Mouse (Mus musculus) myocyte (in vitro differentiated cells): ENCODE data around the gene AC161166.1. TPM values are rescaled to one million over a fixed set of nuclear protein-coding genes. Genes with fewer than 3 reads are reported as not detected.

Source experiments
- H3K27me3 ChIP-seq: one replicate; pipeline ENCODE4 v1.6.1; 2011; ENCODE audit not compliant: control insufficient read depth, insufficient read depth, insufficient read length
- H3K36me3 ChIP-seq: one replicate; pipeline ENCODE4 v1.6.1; 2011; ENCODE audit not compliant: control insufficient read depth, insufficient read depth
- H3K4me2 ChIP-seq: one replicate; pipeline ENCODE4 v1.6.1; 2011; ENCODE audit warnings: low read depth, control low read depth
- H3K4me3 ChIP-seq: one replicate; pipeline ENCODE4 v1.5.1; 2011; ENCODE audit warnings: mild to moderate bottlenecking, control low read depth, moderate library complexity
- H3K79me2 ChIP-seq: one replicate; pipeline ENCODE4 v1.6.1; 2011; ENCODE audit not compliant: control insufficient read depth, insufficient read depth
- H3ac ChIP-seq: one replicate; pipeline ENCODE4 v1.6.1; 2011; ENCODE audit not compliant: control insufficient read depth, insufficient read length
- CEBPB ChIP-seq: IDR thresholded peaks from 2 replicates; pipeline ENCODE4 v1.6.1; 2011; ENCODE audit warnings: mild to moderate bottlenecking, moderate library complexity; ENCODE audit not compliant: poor library complexity, insufficient read depth, severe bottlenecking
- E2F4 ChIP-seq: IDR thresholded peaks from one replicate; pipeline ENCODE4 v1.6.1; 2011; ENCODE audit warnings: mild to moderate bottlenecking, control low read depth, moderate library complexity; ENCODE audit not compliant: insufficient read depth
- MAX ChIP-seq: IDR thresholded peaks from one replicate; pipeline ENCODE4 v1.6.1; 2011; ENCODE audit warnings: low read depth, mild to moderate bottlenecking, control low read depth
- MYOD1 ChIP-seq, 3 experiments: IDR thresholded peaks; one replicate each; pipeline ENCODE4 v1.6.1; 2011; ENCODE audit warnings: control low read depth in 2 of 3, low read depth in 2 of 3, mild to moderate bottlenecking in 2 of 3, moderate library complexity in 1 of 3; ENCODE audit not compliant: insufficient read length in 2 of 3, control insufficient read depth in 1 of 3
- MYOG ChIP-seq, 3 experiments: IDR thresholded peaks; one replicate each; pipeline ENCODE4 v1.6.1; 2011; ENCODE audit warnings: control low read depth in 2 of 3, low read depth in 2 of 3, mild to moderate bottlenecking in 2 of 3; ENCODE audit not compliant: insufficient read length in 2 of 3, control insufficient read depth in 1 of 3, insufficient read depth in 1 of 3
- POLR2A ChIP-seq: IDR thresholded peaks from one replicate; pipeline ENCODE4 v1.6.1; 2011; ENCODE audit warnings: low read depth, mild to moderate bottlenecking, control low read depth, moderate library complexity; ENCODE audit not compliant: insufficient read length
- POLR2AphosphoS2 ChIP-seq: IDR thresholded peaks from one replicate; pipeline ENCODE4 v1.6.1; 2011; ENCODE audit warnings: low read depth, control low read depth; ENCODE audit not compliant: insufficient read length
- REST ChIP-seq: IDR thresholded peaks from one replicate; pipeline ENCODE4 v1.6.1; 2011; ENCODE audit warnings: mild to moderate bottlenecking, control low read depth, moderate library complexity; ENCODE audit not compliant: insufficient read depth, insufficient read length
- SRF ChIP-seq: IDR thresholded peaks from one replicate; pipeline ENCODE4 v1.6.1; 2011; ENCODE audit warnings: low read depth; ENCODE audit not compliant: control insufficient read depth, insufficient read length
- TCF12 ChIP-seq: IDR thresholded peaks from one replicate; pipeline ENCODE4 v1.6.1; 2011; ENCODE audit warnings: mild to moderate bottlenecking, control low read depth; ENCODE audit not compliant: poor library complexity, insufficient read depth, severe bottlenecking
- TCF3 ChIP-seq: IDR thresholded peaks from one replicate; pipeline ENCODE4 v1.6.1; 2011; ENCODE audit warnings: low read depth, control low read depth; ENCODE audit not compliant: insufficient read length
- USF1 ChIP-seq: IDR thresholded peaks from one replicate; pipeline ENCODE4 v1.6.1; 2011; ENCODE audit warnings: low read depth, mild to moderate bottlenecking, control low read depth, moderate library complexity
- polyA plus RNA-seq: library from polyadenylated mRNA; unstranded; fragments of >200 nt; fragmentation: generic; extraction: Trizol; gene quantifications from one replicate; pipeline ENCODE4 v1.2.1, GENCODE M21; 2012; ENCODE audit warnings: missing spikeins

Gene AC161166.1
- 0.10 TPM for polyA plus RNA-seq

DNA sequence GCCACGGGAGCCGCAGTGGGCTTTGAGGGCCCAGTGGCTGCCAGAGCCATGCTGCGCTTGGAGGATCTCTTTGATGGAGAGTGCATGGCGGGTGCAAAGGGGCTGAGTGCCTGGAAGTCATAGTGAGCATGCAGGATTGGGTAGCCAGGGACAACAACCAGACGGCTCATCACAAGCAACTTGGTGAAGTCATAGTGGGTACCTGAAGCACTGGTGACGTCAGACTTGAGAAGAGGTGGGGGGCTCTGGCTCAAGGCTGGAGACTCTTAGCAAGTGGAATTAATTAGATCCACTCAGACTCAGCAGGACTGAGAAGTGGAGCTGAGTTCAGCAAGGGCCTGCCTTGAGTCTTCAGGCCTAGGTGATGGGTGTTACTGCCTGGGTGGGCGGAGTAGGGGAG, at the start of gene AC161166.1:
Gene AC161166.1, minus strand, starts transcription at position 101 of the 400 bp plus-strand sequence.
- TF ChIP-seq MYOG (IDR thresholded peaks at IDR 0.05; ENCODE audit: control insufficient read depth in 1 of 3, insufficient read depth in 1 of 3, insufficient read length in 2 of 3, low read depth in 2 of 3) (no peak), CEBPB (no peak), REST (no peak), SRF (no peak), MYOD1 (IDR thresholded peaks at IDR 0.05; ENCODE audit: control insufficient read depth in 1 of 3, insufficient read length in 2 of 3, low read depth in 2 of 3) (no peak), MAX (no peak), TCF3 (no peak), POLR2A (no peak), POLR2AphosphoS2 (no peak), USF1 (no peak), TCF12 (no peak), E2F4 (no peak)
- Histone ChIP-seq H3K4me3 (no peak within 1 kb of the TSS), H3K36me3 (no peaks in the 10 kb centered on the region), H3ac (no peak within 1 kb of the TSS), H3K27me3 (no peaks in the 10 kb centered on the region), H3K79me2 (peaks cover 15% of the 10 kb centered on the region), H3K4me2 (no peak within 1 kb of the TSS)

DNA sequence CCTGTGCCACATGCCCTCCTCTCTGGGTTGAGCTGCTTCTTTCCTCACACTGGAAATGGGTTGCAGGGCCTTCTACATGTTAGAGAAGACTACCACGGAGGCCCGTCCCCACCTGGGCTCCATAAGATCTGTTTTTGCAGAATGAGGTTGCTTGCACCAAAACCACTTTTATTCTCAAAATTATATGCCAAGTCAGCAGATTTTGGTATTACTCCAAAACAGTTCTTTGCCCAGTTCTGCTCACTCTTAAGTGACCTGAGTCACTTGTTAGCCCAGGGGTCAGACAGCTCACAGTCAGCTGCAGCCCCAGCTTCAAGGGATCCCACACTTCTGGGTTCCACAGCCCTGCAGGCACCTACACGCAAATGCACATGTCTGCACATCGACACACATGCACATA, 49.2 kb upstream of the AC161166.1 start:
- H3K36me3 ChIP-seq = peaks cover 4% of the 10 kb centered on the region
- H3K27me3 ChIP-seq = no peaks in the 10 kb centered on the region
- H3K4me2 ChIP-seq = no peak overlapping the region
- no peak overlapping the region for H3ac ChIP-seq
- no peak overlapping the region for H3K4me3 ChIP-seq
- TF ChIP-seq MYOD1 (IDR thresholded peaks at IDR 0.05; ENCODE audit: control insufficient read depth in 1 of 3, insufficient read length in 2 of 3, low read depth in 2 of 3) (no peak), SRF (no peak), MAX (no peak), POLR2A (no peak), MYOG (IDR thresholded peaks at IDR 0.05; ENCODE audit: control insufficient read depth in 1 of 3, insufficient read depth in 1 of 3, insufficient read length in 2 of 3, low read depth in 2 of 3) (no peak), TCF12 (no peak), POLR2AphosphoS2 (no peak), E2F4 (no peak), USF1 (no peak), CEBPB (no peak), REST (no peak), TCF3 (no peak)
- no peaks in the 10 kb centered on the region for H3K79me2 ChIP-seq

DNA sequence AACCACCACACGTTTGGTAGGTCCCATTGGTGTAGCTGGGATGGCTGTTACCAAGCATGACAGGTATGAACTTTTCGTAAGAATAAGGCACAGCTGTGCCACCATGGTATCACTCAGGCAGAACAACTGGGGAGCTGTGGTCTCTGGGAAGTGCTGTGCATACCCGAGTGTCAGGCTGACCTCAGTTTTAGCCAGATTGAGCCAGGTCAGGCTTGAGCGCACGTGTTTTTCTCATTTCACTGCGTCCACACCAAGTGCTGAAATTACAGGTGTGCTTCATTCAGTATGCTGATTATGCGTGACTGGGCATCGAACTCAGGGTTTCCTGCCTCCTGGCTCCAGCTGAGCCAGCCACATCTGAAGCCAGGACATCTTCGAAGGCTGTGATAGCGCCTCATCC, 43.5 kb upstream of the AC161166.1 start:
- Histone ChIP-seq H3ac (no peak overlapping the region), H3K79me2 (no peaks in the 10 kb centered on the region), H3K27me3 (no peaks in the 10 kb centered on the region), H3K36me3 (no peaks in the 10 kb centered on the region), H3K4me2 (no peak overlapping the region), H3K4me3 (no peak overlapping the region)
- TF ChIP-seq REST = no peak
- TF ChIP-seq USF1 = no peak
- no peak for TF ChIP-seq MYOG (IDR thresholded peaks at IDR 0.05; ENCODE audit: control insufficient read depth in 1 of 3, insufficient read depth in 1 of 3, insufficient read length in 2 of 3, low read depth in 2 of 3)
- no peak for TF ChIP-seq MAX

DNA sequence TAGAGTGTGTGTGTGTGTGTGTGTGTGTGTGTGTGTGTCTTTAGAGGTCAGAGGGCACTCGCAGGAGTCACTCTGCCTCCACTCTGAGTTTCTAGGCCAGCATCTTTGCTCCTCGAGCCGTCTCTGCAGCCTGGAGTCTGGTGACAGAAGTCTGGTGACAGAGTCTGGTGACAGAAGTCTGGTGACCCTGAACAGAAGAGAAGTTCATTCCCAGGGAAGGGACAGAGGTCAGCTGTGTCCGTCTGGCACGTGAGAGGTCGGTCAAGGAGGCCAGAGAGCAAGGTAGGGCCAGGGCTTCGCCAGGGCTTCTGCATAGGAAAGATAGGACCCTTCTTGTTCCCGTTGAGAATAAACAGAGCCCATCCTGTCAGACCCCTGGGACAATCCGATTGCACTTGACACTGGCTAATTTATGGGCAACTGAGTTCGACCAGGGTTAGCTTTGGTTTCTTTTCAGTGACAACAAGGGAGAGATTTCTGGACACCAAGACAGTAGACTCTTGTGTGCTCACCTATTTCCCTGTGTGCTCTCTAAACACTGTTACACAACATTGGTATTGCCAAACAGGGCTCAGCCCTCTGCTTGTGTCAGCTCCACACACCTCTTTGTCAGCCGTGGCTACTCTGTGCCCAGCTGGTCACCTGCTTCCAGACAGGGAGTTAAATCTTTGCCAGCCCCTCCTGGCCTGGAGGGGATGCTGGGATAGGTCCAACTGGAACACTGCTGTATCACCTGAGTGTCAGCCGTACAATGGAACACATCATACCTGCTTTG, 39.9 kb upstream of the AC161166.1 start:
- Histone ChIP-seq H3K27me3 (no peaks in the 10 kb centered on the region), H3K36me3 (no peaks in the 10 kb centered on the region), H3K79me2 (peaks cover 6% of the 10 kb centered on the region), H3K4me3 (no peak overlapping the region), H3K4me2 (no peak overlapping the region), H3ac (no peak overlapping the region)
- TF ChIP-seq E2F4 (no peak), MYOG (IDR thresholded peaks at IDR 0.05; ENCODE audit: control insufficient read depth in 1 of 3, insufficient read depth in 1 of 3, insufficient read length in 2 of 3, low read depth in 2 of 3) (no peak), POLR2A (no peak), CEBPB (no peak), USF1 (no peak), TCF3 (no peak), MAX (no peak), TCF12 (no peak), MYOD1 (IDR thresholded peaks at IDR 0.05; ENCODE audit: control insufficient read depth in 1 of 3, insufficient read length in 2 of 3, low read depth in 2 of 3) (no peak), REST (no peak), POLR2AphosphoS2 (no peak), SRF (no peak)

DNA sequence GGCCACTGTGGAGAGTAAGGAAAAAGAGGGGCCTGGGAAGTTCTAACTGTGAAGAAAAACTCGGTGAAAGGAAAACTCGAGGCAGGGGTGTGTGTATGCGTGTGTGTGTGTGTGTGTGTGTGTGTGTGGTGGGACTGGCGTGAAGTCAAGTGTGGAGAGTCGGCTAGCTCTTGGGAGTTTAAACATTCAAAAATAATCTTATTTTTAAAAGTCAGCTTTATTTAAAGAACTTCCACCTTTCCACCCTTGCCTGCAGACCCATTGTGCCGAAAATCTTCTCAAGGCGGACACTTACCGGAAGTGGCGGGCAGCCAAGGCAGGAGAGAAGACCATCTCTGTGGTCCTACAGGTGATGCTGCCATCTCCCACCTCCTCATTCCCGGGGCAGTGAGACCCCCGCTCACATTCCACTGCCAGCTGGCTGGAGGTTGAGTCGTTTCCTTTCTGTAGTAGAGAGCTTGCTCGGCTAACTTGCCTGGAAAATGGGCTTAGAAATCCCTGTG, 35.3 kb upstream of the AC161166.1 start:
- H3ac ChIP-seq = peak overlapping the region; percentile 11
- peaks cover 7% of the 10 kb centered on the region for H3K79me2 ChIP-seq
- H3K27me3 ChIP-seq = no peaks in the 10 kb centered on the region
- no peaks in the 10 kb centered on the region for H3K36me3 ChIP-seq
- peak overlapping the region; percentile 76 for H3K4me2 ChIP-seq
- no peak for TF ChIP-seq TCF3
- TF ChIP-seq E2F4 = no peak
- TF ChIP-seq REST = no peak
- no peak for TF ChIP-seq POLR2AphosphoS2
- no peak for TF ChIP-seq MAX
- no peak for TF ChIP-seq MYOG (IDR thresholded peaks at IDR 0.05; ENCODE audit: control insufficient read depth in 1 of 3, insufficient read depth in 1 of 3, insufficient read length in 2 of 3, low read depth in 2 of 3)
- TF ChIP-seq CEBPB = no peak
- TF ChIP-seq SRF = no peak
- TF ChIP-seq POLR2A = no peak
- TF ChIP-seq TCF12 = no peak
- TF ChIP-seq MYOD1 (IDR thresholded peaks at IDR 0.05; ENCODE audit: control insufficient read depth in 1 of 3, insufficient read length in 2 of 3, low read depth in 2 of 3) = no peak
- no peak for TF ChIP-seq USF1
- peak overlapping the region; percentile 51 for H3K4me3 ChIP-seq
